Mouse (Mus musculus): ENCODE measurements around the gene Olfr1446.

The Olfr1446 gene
- long read RNA-seq, experiment 1: 0 reads
- long read RNA-seq, experiment 2: 0 reads

DNA sequence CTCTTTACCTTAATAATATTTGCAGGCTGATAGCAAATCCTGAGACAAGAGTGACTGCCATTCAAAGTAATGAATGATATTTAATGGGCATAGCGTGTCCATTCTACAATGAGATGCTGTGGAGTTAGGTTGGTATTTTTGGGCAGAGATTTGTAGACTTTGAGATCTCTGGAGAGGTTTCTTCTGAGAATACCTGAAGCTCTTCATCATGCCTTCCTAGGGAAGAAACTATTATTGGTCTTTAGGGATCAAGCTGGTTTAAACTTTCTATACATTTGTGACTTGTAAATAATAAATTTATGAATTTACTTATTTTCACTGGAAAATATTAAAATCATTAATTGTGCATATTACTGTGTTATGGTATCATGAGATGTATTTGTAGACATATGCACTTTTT lies at the start of gene Olfr1446:
TSS of gene Olfr1446 (minus strand) at position 101 of the 400 bp plus-strand sequence.
- intact Hi-C loops (cut with DNase I): no loop called here

DNA sequence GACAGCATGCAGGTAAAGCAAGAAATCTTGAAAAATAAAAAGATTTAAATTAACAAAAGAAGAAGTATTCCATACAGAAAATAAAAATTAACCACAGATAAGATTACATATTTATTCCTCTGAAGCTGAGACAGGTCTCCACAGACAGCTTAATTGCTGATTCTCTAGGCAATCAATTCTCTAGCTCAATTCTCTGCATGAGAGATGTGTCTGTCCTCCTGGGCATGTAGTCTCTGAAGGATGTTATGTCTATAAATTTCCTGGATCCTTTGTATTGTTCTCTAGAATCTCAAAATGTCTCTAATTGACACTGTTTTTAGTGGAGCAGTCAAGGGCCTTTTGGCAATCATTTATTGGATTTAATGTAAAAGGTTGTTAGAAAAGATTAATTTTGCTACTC lies 37.2 kb upstream of the Olfr1446 start, which contains the start of gene Olfr1449:
TSS of gene Olfr1449 (plus strand) at position 301 of the 400 bp plus-strand sequence.
- intact Hi-C loops (cut with DNase I): no loop called here

DNA sequence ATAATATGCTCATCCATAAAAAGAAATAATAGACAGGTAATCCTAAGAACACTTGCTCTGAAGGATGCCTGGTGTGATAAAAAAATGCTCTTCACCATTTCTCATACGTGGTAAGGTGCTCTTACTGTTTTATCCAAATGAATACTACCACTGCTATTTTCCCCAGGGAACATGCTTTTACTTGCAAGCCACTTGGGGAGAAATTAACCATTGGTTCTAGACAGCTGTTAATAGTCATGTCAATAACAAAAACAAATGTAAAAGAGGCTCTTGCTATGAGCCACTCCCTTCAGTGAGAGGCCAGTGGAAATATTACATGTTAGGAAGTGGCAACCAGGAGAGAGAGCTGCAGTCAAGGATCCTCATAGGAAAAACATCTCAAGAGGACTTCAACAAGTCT lies 31.0 kb upstream of the Olfr1446 start, which contains the start of gene Olfr1448:
TSS of gene Olfr1448 (minus strand) at position 101 of the 400 bp plus-strand sequence.
- intact Hi-C loops (cut with DNase I): no loop called here

DNA sequence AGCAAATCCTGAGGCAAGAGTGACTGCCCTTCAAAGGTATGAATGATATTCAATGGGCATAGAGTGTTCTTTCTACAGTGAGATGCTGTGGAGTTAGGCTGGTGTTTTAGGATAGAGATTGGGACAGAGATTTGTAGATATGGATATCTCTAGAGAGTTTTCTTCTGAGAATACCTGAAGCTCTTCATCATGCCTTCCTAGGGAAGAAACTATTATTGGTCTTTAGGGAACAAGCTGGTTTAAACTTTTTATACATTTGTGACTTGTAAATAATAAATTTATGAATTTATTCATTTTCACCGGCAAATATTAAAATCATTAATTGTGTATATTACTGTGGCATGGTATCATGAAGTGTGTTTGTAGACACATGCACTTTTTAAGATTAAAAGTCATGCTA lies 10.3 kb upstream of the Olfr1446 start, which contains the start of gene Olfr1447:
TSS of gene Olfr1447 (minus strand) at position 101 of the 400 bp plus-strand sequence.
- intact Hi-C loops (cut with DNase I): no loop called here

DNA sequence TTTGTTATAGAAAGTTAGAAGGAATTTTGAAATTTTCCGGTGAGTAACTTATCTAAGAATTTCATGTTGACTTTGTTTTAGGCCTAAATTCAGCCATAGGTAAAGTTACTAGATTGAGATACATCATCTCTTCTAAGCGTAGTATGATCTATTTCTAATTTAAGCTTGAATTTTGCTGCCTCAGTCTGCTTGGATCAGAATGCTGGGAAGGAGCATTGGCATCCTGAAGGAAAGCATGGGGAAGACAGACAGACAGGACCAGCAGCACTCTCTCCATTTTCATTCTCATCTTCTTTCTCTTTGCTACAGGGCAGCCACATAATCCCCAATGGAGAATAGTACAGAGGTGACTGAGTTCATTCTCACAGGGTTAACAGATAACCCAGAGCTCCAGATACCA lies 9.8 kb downstream of the Olfr1446 start, which contains the start of gene Olfr1445:
TSS of gene Olfr1445 (plus strand) at position 301 of the 400 bp plus-strand sequence.
- intact Hi-C loops (cut with DNase I): no loop called here

DNA sequence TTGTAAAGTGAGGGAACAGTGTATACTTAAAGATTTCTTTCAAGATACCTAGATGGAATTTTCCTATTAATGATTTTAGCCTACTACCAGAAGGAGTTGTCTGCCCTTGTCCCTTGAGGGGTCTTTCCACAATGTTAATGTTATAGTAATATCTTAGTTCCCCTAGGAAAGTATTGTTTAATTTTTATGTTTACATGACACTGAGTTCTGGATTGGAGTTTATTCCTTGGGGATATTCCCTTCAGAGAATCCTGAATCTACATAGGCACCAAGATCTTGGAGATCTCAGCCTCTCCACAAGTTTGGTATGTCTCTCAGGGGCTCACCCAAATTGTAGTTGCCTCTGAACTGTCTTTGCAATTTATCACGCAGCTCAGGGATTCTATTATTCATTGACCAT lies 36.3 kb downstream of the Olfr1446 start, which contains the start of gene Olfr1444:
TSS of gene Olfr1444 (plus strand) at position 301 of the 400 bp plus-strand sequence.
- intact Hi-C loops (cut with DNase I): no loop called here

DNA sequence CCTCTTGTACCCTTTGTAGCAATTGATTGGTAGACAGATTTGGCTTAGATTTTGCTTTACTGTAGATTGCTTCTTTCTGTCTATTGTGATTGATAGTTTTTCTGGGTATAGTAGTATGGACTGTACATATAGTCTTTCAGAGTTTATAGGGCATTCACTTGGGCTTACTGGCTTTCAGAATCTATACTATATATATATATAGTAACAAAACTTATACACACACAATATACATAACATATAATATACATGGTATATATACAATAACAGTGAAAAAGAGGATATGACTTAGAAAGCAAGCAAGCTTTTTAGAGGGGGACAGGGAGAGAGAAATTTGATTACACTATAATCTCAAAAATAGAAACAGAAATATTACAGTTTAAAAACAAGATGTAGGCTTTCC lies 46.9 kb downstream of the Olfr1446 start, which contains the start of gene Gm5244:
TSS of gene Gm5244 (plus strand) at position 301 of the 400 bp plus-strand sequence.
- intact Hi-C loops (cut with DNase I): no loop called here

DNA sequence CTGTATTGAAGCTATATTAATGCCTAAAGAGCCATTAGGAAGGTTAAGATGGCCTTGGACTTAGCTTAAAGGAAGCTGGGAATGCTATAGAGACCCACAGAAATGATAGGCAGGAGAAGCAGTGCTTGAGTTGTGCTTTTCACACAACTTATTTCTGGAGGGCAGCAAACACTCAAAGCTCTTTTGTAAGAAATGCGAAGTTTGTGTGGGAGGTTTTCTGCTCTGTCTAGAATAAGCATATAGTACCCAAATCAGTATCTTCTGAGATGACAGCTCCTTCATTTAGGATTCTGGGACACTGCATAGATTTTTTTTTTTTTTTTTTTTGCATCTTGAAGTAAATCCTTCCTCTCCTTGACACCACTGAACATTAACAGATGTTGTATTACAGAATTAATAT lies 54.8 kb downstream of the Olfr1446 start:
- intact Hi-C loops (cut with DNase I): no loop called here

All from adrenal gland (tissue).